Mouse (Mus musculus): ENCODE data around the gene Olfr19.
"Not testable (repeated sequence)": the region's sequence is repeated elsewhere in the genome, so short reads cannot be mapped to it uniquely, and the experiment has no call there.

Gene Olfr19

GRCm38 (mm10) chr16:16676305-16676704 is at the start of gene Olfr19:
TSS of gene Olfr19 (minus strand) at chr16:16676405.
- no peak for DNase-seq (ENCODE audit: low spot score)

- DNase-seq (ENCODE audit: low spot score): no peak
These were observed 8.8 kb upstream of the Olfr19 start for GRCm38 (mm10) chr16:16684975-16685374.

DNA sequence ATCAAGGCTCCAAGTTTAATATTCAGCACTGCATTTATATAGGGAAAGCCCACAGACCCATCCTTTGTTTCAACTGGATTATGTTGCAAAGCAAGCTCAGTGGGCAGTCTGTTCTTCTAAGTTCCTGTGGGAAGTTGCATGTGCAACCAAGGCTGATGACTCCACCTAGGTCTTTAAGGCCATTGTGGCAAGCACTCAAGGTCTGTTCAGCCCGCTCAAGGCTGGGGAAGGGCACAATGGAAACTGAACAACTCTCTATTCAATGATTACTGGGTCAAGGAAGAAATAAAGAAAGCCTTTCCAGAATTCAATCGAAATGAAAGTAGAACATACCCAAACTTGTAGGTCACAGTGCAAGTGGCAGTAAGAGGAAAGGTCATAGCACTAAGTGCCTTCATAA is 7.8 kb upstream of the Olfr19 start:
- no peak for DNase-seq (ENCODE audit: low spot score)

DNA sequence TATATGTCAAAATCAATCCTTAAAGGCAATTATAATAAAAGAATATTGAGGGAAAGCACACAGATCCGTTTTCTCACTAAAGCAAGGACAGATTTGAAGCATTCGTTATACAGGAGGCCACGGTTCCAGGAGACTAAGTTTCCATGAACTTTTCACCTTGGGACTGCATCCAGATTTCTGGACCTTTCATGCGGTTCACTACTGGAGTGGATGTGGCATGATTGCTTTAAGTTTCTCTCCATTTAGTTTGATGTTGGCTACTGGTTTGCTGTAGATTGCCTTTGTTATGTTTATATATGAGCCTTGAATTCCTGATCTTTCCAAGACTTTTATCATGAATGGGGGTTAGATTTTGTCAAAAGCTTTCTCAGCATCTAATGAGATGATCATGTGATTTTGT is 11.2 kb downstream of the Olfr19 start:
- no peak for DNase-seq (ENCODE audit: low spot score)

DNA sequence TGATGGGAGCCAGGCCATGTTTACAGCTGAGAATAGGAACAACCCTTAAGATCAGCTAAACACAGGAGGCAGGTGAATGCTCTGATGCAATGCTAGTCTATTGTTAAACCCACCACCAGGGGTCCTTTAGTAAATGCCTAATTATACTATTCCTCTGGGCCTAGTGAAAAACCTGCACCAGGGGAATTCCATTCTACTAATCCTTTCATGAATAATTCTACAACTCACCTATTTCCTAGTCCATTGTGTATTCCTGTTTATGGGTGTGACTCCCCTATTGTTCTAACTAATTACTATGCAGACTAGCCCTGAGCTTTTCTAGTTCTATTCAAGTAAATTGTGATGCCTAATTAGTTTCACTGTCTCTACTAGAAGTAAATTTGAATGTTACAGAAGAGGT is 11.7 kb downstream of the Olfr19 start:
- DNase-seq (ENCODE audit: low spot score): not testable (repeated sequence)

- no peak for DNase-seq (ENCODE audit: low spot score)
These were observed 31.1 kb downstream of the Olfr19 start for GRCm38 (mm10) chr16:16645148-16645547.

DNA sequence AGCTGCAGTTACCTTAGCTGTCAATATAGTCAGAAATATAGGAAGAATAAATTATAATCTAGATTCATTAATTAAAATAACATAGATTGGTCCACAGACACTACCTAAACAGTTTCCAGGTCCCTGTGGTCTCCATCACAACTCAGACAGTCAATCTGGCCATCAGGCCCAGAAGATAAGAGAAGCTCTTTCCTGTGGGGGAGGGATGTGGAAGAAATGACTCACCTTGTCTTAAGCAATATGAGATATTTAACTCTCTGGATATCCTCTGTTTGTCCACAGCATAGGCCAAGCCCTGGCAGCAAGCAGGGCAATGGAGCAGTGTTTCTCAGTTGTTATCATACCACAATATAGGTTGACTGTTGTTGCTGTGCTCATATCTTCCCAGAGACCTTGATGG is 42.5 kb downstream of the Olfr19 start:
- no peak for DNase-seq (ENCODE audit: low spot score)
